In genomic region chr1:125542008-125542999, GRCm38 (mm10) we compare ENCODE assay signal across 8 mouse cellular contexts. TPM values are rescaled to one million over a fixed set of nuclear protein-coding genes. Genes with fewer than 3 reads are reported as not detected.
A peak's percentile ranks its signal among the peaks of the same experiment; 100 is the strongest.
DNase-seq lines count a peak whose midpoint lies in the region; ATAC-seq lines count a peak whose summit lies in the region.

No protein-coding gene starts in this region.

- intact Hi-C loops in heart, postnatal 10 days (cut with DNase I), result loop anchor here (5.0 kb wide), 1 partner anchor 65 kb away; no protein-coding TSS in a partner anchor

- no peaks in the 10 kb centered on the region for H3K36me3 ChIP-seq in forebrain, embryonic 15.5 days
- no peaks in the 10 kb centered on the region for H3K36me3 ChIP-seq in forebrain, embryonic 10.5 days (replicated peaks)

- no peak overlapping the region for H3K9ac ChIP-seq in forebrain, embryonic 15.5 days (replicated peaks)

- no peaks in the 10 kb centered on the region for H3K27me3 ChIP-seq in forebrain, embryonic 15.5 days
- H3K27me3 ChIP-seq in forebrain, embryonic 10.5 days (ENCODE audit: poor library complexity, severe bottlenecking), result no peaks in the 10 kb centered on the region

- H3K4me2 ChIP-seq in forebrain, embryonic 15.5 days (replicated peaks), result no peak overlapping the region

- H3K27ac ChIP-seq in forebrain, embryonic 15.5 days (replicated peaks), result peak overlapping the region; percentile 41; the same call in 1 of the 2 replicates
- no peak overlapping the region for H3K27ac ChIP-seq in forebrain, embryonic 10.5 days

- DNase-seq in forebrain, embryonic 10.5 days (ENCODE audit: extremely low spot score, low spot score), result no peak
- DNase-seq in testis, postnatal 14 days (ENCODE audit: low spot score), result peak; percentile 71
- DNase-seq in testis, postnatal 10 days (ENCODE audit: low spot score), result no peak
- peak; percentile 62 to 71 for DNase-seq in heart, postnatal 10 days
- DNase-seq in thymus, postnatal 25 days, result no peak
- no peak for DNase-seq in thymus, postnatal 10 days (ENCODE audit: low spot score in 2 of 2)
- DNase-seq in embryo, embryonic 9.5 days (ENCODE audit: extremely low spot score), result no peak

- WGBS in forebrain, embryonic 15.5 days, result 57% methylated on average over 7 of the region's 7 CpGs
- 92% methylated on average over 7 of the region's 7 CpGs for WGBS in forebrain, embryonic 10.5 days

- H3K9me3 ChIP-seq in forebrain, embryonic 15.5 days, result no peaks in the 10 kb centered on the region
- no peaks in the 10 kb centered on the region for H3K9me3 ChIP-seq in forebrain, embryonic 10.5 days

- H3K4me3 ChIP-seq in forebrain, embryonic 15.5 days, result no peak overlapping the region
- H3K4me3 ChIP-seq in forebrain, embryonic 10.5 days, result no peak overlapping the region

- peak; percentile 72 for ATAC-seq in forebrain, embryonic 15.5 days (replicated peaks)

- H3K4me1 ChIP-seq in forebrain, embryonic 15.5 days, result peaks cover 11% of the 10 kb centered on the region
- no peaks in the 10 kb centered on the region for H3K4me1 ChIP-seq in forebrain, embryonic 10.5 days

RNA-seq across cellular contexts. Expression of gene Slc35f5, which starts 18.1 kb away (rescaled TPM):
- polyA plus RNA-seq in forebrain, embryonic 15.5 days (2015; fragmentation: Nextera tagmentation; extraction: Ambion mirVana), result 30.1 and 33.6 TPM in 2 replicates
- polyA plus RNA-seq in forebrain, embryonic 10.5 days (2016; fragmentation: Nextera tagmentation; extraction: Ambion mirVana), result 18.1 and 20.4 TPM in 2 replicates
- total RNA-seq in heart, postnatal 10 days (2021), result 100 to 1,000 TPM in 1 of 2 experiments, 10 to 100 TPM in 1; 95.1 to 123 TPM

Comparison
In these comparisons a context has a peak if more than half of its experiments do, and no peak if none do; other contexts are left out.
1. DNase-seq: peak in testis, postnatal 14 days (single experiment) and heart, postnatal 10 days (2 of 2); none in forebrain, embryonic 10.5 days (single experiment), testis, postnatal 10 days (single experiment), thymus, postnatal 25 days (single experiment), thymus, postnatal 10 days (0 of 2) and embryo, embryonic 9.5 days (single experiment).